Mouse (Mus musculus) kidney, embryonic 14.5 days (tissue): ENCODE results near the gene Krtcap3. TPM values are rescaled to one million over a fixed set of nuclear protein-coding genes. Genes with fewer than 3 reads are reported as not detected.

ENCODE experiments used
- ATAC-seq: fragments of 200-750 bp; cut with Nextera tagmentation; 2 replicates; pipeline ENCODE4 v1.8.0; 2017; ENCODE audit warnings: moderate number of reproducible peaks, mild to moderate bottlenecking, moderate TSS enrichment, moderate library complexity; ENCODE audit not compliant: low FRiP score, low TSS enrichment
- H3K27ac ChIP-seq: fragments of 300-500 bp; sonication (generic); 2 replicates; pipeline ENCODE4 v1.5.1; 2014; ENCODE audit warnings: low read depth, mild to moderate bottlenecking, low read length, moderate library complexity, mixed read lengths
- H3K27me3 ChIP-seq: fragments of 300-500 bp; sonication (generic); 2 replicates; pipeline ENCODE4 v1.6.1; 2014; ENCODE audit warnings: mild to moderate bottlenecking, low read length; ENCODE audit not compliant: control insufficient read depth, insufficient read depth
- H3K36me3 ChIP-seq: fragments of 300-500 bp; sonication (generic); 2 replicates; pipeline ENCODE4 v1.6.1; 2014; ENCODE audit warnings: low read length, mixed read lengths; ENCODE audit not compliant: control insufficient read depth, insufficient read depth
- H3K4me1 ChIP-seq: fragments of 300-500 bp; sonication (generic); 2 replicates; pipeline ENCODE4 v1.6.1; 2014; ENCODE audit warnings: low read length, mixed read lengths; ENCODE audit not compliant: control insufficient read depth, insufficient read depth
- H3K4me2 ChIP-seq: fragments of 300-500 bp; sonication (generic); replicated peaks from 2 replicates; pipeline ENCODE4 v1.6.1; 2014; ENCODE audit warnings: low read depth, mild to moderate bottlenecking, low read length
- H3K4me3 ChIP-seq: fragments of 300-500 bp; sonication (generic); 2 replicates; pipeline ENCODE4 v1.5.1; 2014; ENCODE audit warnings: mild to moderate bottlenecking, low read length
- H3K9ac ChIP-seq: fragments of 300-500 bp; sonication (generic); 2 replicates; pipeline ENCODE4 v1.6.1; 2014; ENCODE audit warnings: low read depth, mild to moderate bottlenecking, low read length, moderate library complexity
- H3K9me3 ChIP-seq: fragments of 300-500 bp; sonication (generic); 2 replicates; pipeline ENCODE4 v1.6.1; 2016; ENCODE audit warnings: low read length; ENCODE audit not compliant: control insufficient read depth
- WGBS: fragments of 180-500 bp; shearing (Covaris S2); extraction: QIAGEN DNeasy Blood & Tissue Kit; methylation state at CpG from one replicate; pipeline ENCODE4 v1.1.7; 2014; 5-methylcytosine and 5-hydroxymethylcytosine counted together
- polyA plus RNA-seq: library from polyadenylated mRNA; unstranded; fragments of >200 nt; fragmentation: Nextera tagmentation; extraction: Ambion mirVana; gene quantifications from 2 replicates; pipeline ENCODE4 v1.2.1, GENCODE M21; 2014

The Krtcap3 gene
- polyA plus RNA-seq, 1 experiment from 2014 or later = 28.0 TPM

- ATAC-seq = peak; percentile 92
- Histone ChIP-seq H3K4me3 (peak within 1 kb of the TSS; percentile 59), H3K36me3 (peaks cover 17% of the 10 kb centered on the region), H3K4me2 (peak within 1 kb of the TSS; percentile 81), H3K9me3 (no peaks in the 10 kb centered on the region), H3K9ac (peak within 1 kb of the TSS; percentile 62), H3K4me1 (peaks cover 10% of the 10 kb centered on the region; the same call in 1 of the 2 replicates), H3K27ac (peak within 1 kb of the TSS; percentile 77), H3K27me3 (no peaks in the 10 kb centered on the region)
- 3% methylated on average over 45 of the region's 45 CpGs for WGBS
These were observed 39.2 kb downstream of the Krtcap3 start, which contains the start of gene Ift172 for GRCm38 (mm10) chr5:31290521-31291360. Gene Ift172 (minus strand): TSS chr5:31291116.

GRCm38 (mm10) chr5:31291361-31291688 lies 39.8 kb downstream of the Krtcap3 start:
- no peaks in the 10 kb centered on the region for H3K27me3 ChIP-seq
- H3K4me3 ChIP-seq = peak overlapping the region; percentile 59
- no peak; the same call in 1 of the 2 replicates for ATAC-seq
- H3K4me1 ChIP-seq = peaks cover 13% of the 10 kb centered on the region; the same call in 1 of the 2 replicates
- peak overlapping the region; percentile 60; the same call in 1 of the 2 replicates for H3K27ac ChIP-seq
- H3K9me3 ChIP-seq = no peaks in the 10 kb centered on the region
- WGBS = 2% methylated on average over 9 of the region's 9 CpGs
- peaks cover 11% of the 10 kb centered on the region for H3K36me3 ChIP-seq
- H3K4me2 ChIP-seq = peak overlapping the region; percentile 81
- peak overlapping the region; percentile 62; the same call in 1 of the 2 replicates for H3K9ac ChIP-seq

- Histone ChIP-seq H3K9ac (peak overlapping the region; percentile 88), H3K4me1 (peaks cover 9% of the 10 kb centered on the region; the same call in 1 of the 2 replicates), H3K4me2 (peak overlapping the region; percentile 88), H3K27me3 (no peaks in the 10 kb centered on the region), H3K4me3 (peak overlapping the region; percentile 83), H3K36me3 (peaks cover 3% of the 10 kb centered on the region; the same call in 1 of the 2 replicates), H3K27ac (no peak overlapping the region; the same call in 1 of the 2 replicates), H3K9me3 (no peaks in the 10 kb centered on the region)
- ATAC-seq = peak; percentile 45
- WGBS = 4% methylated on average over 28 of the region's 29 CpGs
These were observed 43.6 kb downstream of the Krtcap3 start for GRCm38 (mm10) chr5:31294964-31295605.

GRCm38 (mm10) chr5:31295606-31296141 lies 44.2 kb downstream of the Krtcap3 start, which contains the start of gene Fndc4:
Gene Fndc4 (minus strand): TSS chr5:31296080.
- WGBS = under 1% methylated on average over 24 of the region's 46 CpGs
- Histone ChIP-seq H3K27me3 (no peaks in the 10 kb centered on the region), H3K36me3 (peaks cover 3% of the 10 kb centered on the region; the same call in 1 of the 2 replicates), H3K4me3 (peak within 1 kb of the TSS; percentile 83), H3K4me2 (peak within 1 kb of the TSS; percentile 88), H3K27ac (no peak within 1 kb of the TSS; the same call in 1 of the 2 replicates), H3K9ac (peak within 1 kb of the TSS; percentile 88), H3K4me1 (peaks cover 9% of the 10 kb centered on the region; the same call in 1 of the 2 replicates), H3K9me3 (no peaks in the 10 kb centered on the region)
- ATAC-seq = peak; percentile 58

- Histone ChIP-seq H3K4me3 (no peak within 1 kb of the TSS), H3K27ac (no peak within 1 kb of the TSS), H3K4me2 (peak within 1 kb of the TSS; percentile 88; the same call in 1 of the 2 replicates), H3K9me3 (no peaks in the 10 kb centered on the region), H3K4me1 (peaks cover 9% of the 10 kb centered on the region; the same call in 1 of the 2 replicates), H3K36me3 (peaks cover 3% of the 10 kb centered on the region; the same call in 1 of the 2 replicates), H3K27me3 (no peaks in the 10 kb centered on the region), H3K9ac (no peak within 1 kb of the TSS)
- no peak for ATAC-seq
- WGBS = 75% methylated on average over 13 of the region's 13 CpGs
These were observed 45.7 kb downstream of the Krtcap3 start, which contains the start of gene Gckr for GRCm38 (mm10) chr5:31297047-31297757. Gene Gckr (plus strand): TSS chr5:31297443.

- Histone ChIP-seq H3K4me1 (peaks cover 9% of the 10 kb centered on the region; the same call in 1 of the 2 replicates), H3K4me2 (no peak overlapping the region), H3K4me3 (no peak overlapping the region), H3K27ac (no peak overlapping the region), H3K9ac (no peak overlapping the region), H3K27me3 (no peaks in the 10 kb centered on the region), H3K9me3 (no peaks in the 10 kb centered on the region), H3K36me3 (peaks cover 3% of the 10 kb centered on the region; the same call in 1 of the 2 replicates)
- WGBS = 86% methylated on average over 3 of the region's 3 CpGs
- no peak for ATAC-seq
These were observed 46.5 kb downstream of the Krtcap3 start for GRCm38 (mm10) chr5:31297981-31298380.

GRCm38 (mm10) chr5:31298486-31298885 lies 47.0 kb downstream of the Krtcap3 start:
- no peak overlapping the region for H3K27ac ChIP-seq
- H3K4me3 ChIP-seq = no peak overlapping the region
- H3K4me1 ChIP-seq = peaks cover 9% of the 10 kb centered on the region; the same call in 1 of the 2 replicates
- 64% methylated on average over 2 of the region's 2 CpGs for WGBS
- H3K9ac ChIP-seq = no peak overlapping the region
- no peaks in the 10 kb centered on the region for H3K9me3 ChIP-seq
- peaks cover 3% of the 10 kb centered on the region; the same call in 1 of the 2 replicates for H3K36me3 ChIP-seq
- H3K27me3 ChIP-seq = no peaks in the 10 kb centered on the region
- ATAC-seq = no peak
- no peak overlapping the region for H3K4me2 ChIP-seq

- no peaks in the 10 kb centered on the region for H3K27me3 ChIP-seq
- H3K36me3 ChIP-seq = no peaks in the 10 kb centered on the region
- H3K9ac ChIP-seq = no peak overlapping the region
- ATAC-seq = no peak
- H3K27ac ChIP-seq = no peak overlapping the region
- no peaks in the 10 kb centered on the region for H3K9me3 ChIP-seq
- 80% methylated on average over 8 of the region's 8 CpGs for WGBS
- no peaks in the 10 kb centered on the region for H3K4me1 ChIP-seq
- H3K4me3 ChIP-seq = no peak overlapping the region
- no peak overlapping the region for H3K4me2 ChIP-seq
These were observed 50.4 kb downstream of the Krtcap3 start for GRCm38 (mm10) chr5:31301866-31302265.
